ENCODE assay signal across 28 mouse cellular contexts in the genomic region with DNA sequence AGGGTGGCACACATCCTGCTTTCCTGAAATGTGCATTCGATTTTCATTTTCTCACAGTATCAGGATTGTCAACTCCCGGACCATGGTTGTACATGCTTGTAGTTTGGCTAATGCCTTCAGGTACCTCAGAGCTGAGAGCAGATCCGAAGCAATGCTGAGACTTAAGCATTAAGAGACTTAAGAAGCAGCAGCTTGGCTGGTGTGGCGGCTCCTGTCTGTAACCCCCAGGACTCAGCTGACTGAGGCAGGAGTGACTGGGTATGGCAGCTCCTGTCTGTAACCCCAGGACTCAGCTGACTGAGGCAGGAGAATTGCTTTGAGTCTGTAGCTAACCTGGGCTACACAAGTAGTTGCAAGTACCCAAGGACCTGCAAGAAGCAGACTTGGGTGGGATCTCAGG. TPM values are rescaled to one million over a fixed set of nuclear protein-coding genes. Genes with fewer than 3 reads are reported as not detected.
DNase-seq lines count a peak whose midpoint lies in the region; ATAC-seq and TF ChIP-seq lines count a peak whose summit lies in the region.
"Had no signal": no experiment of that assay in that cellular context is flagged by ENCODE, and none has a peak within 500 bp of the region (broad histone marks: within the 10 kb centered on the region; RNA-seq: fewer than 3 reads in every experiment).

No protein-coding gene starts in this region.

- H3K36me3 ChIP-seq in hindbrain, embryonic 11.5 days (ENCODE audit: control insufficient read depth, insufficient read depth, low read length) = no peaks in the 10 kb centered on the region
- peaks cover 2% of the 10 kb centered on the region; the same call in 1 of the 2 replicates for H3K36me3 ChIP-seq in hindbrain, postnatal 0 days (ENCODE audit: insufficient read depth, low read length)
- no peaks in the 10 kb centered on the region for H3K36me3 ChIP-seq in midbrain, embryonic 11.5 days (ENCODE audit: control insufficient read depth, insufficient read depth, low read length)
- H3K36me3 ChIP-seq in midbrain, embryonic 14.5 days (ENCODE audit: control insufficient read depth, insufficient read depth, low read length) = peaks cover 5% of the 10 kb centered on the region

- 0 out of 2 replicates have a peak overlapping the region, but pooled peaks have one; percentile 4 for H3K4me2 ChIP-seq in hindbrain, embryonic 11.5 days (replicated peaks; ENCODE audit: low read depth, low read length)
- no peak overlapping the region for H3K4me2 ChIP-seq in hindbrain, postnatal 0 days (ENCODE audit: low read depth, low read length)
- H3K4me2 ChIP-seq in midbrain, embryonic 11.5 days = no peak overlapping the region
- no peak overlapping the region for H3K4me2 ChIP-seq in midbrain, embryonic 14.5 days (ENCODE audit: low read length)
- H3K4me2 ChIP-seq: embryonic facial prominence, embryonic 12.5 days; forebrain, embryonic 13.5 days; forebrain, embryonic 15.5 days had no signal

- no peaks in the 10 kb centered on the region for H3K4me1 ChIP-seq in hindbrain, embryonic 11.5 days (replicated peaks; ENCODE audit: control insufficient read depth, insufficient read depth, low read length)
- H3K4me1 ChIP-seq in hindbrain, postnatal 0 days (ENCODE audit: insufficient read depth, low read length) = peaks cover 17% of the 10 kb centered on the region
- peaks cover 10% of the 10 kb centered on the region for H3K4me1 ChIP-seq in midbrain, embryonic 11.5 days (ENCODE audit: control insufficient read depth, insufficient read depth, low read length)
- H3K4me1 ChIP-seq in midbrain, embryonic 14.5 days (ENCODE audit: control insufficient read depth, insufficient read depth, low read length) = peaks cover 19% of the 10 kb centered on the region; the same call in 1 of the 2 replicates

- no peak overlapping the region for H3K4me3 ChIP-seq in hindbrain, embryonic 11.5 days (ENCODE audit: low read depth, low read length)
- H3K4me3 ChIP-seq in hindbrain, postnatal 0 days (ENCODE audit: low read length) = no peak overlapping the region
- no peak overlapping the region for H3K4me3 ChIP-seq in midbrain, embryonic 11.5 days (ENCODE audit: low read depth, low read length)
- no peak overlapping the region for H3K4me3 ChIP-seq in midbrain, embryonic 14.5 days (replicated peaks; ENCODE audit: low read depth, low read length)
- H3K4me3 ChIP-seq: embryonic facial prominence, embryonic 10.5 days; embryonic facial prominence, embryonic 12.5 days; forebrain, embryonic 13.5 days; forebrain, embryonic 15.5 days had no signal

- peak; percentile 66 for DNase-seq in heart, adult 11 months
- DNase-seq in heart, adult 8-10 months (ENCODE audit: low spot score) = no peak
- DNase-seq in hindbrain, embryonic 11.5 days (ENCODE audit: low spot score) = no peak
- DNase-seq in hindbrain, postnatal 0 days (ENCODE audit: low spot score) = no peak
- peak; percentile 72 for DNase-seq in midbrain, embryonic 11.5 days (ENCODE audit: low spot score, missing footprints)
- no peak for DNase-seq in midbrain, embryonic 14.5 days
- DNase-seq: adrenal gland, adult 8-10 months; adrenal gland, postnatal 14 days; adrenal gland, postnatal 36 days; B cell, adult 2 months; cerebellum, adult 11-12 months; cerebellum, adult 2 months; cerebellum, adult 9-10 months; cerebellum, postnatal 10 days; cerebellum, postnatal 25 days had no signal

- no peak overlapping the region for H3K9ac ChIP-seq in hindbrain, embryonic 11.5 days (ENCODE audit: low read depth, low read length)
- H3K9ac ChIP-seq in hindbrain, postnatal 0 days (replicated peaks; ENCODE audit: low read length) = no peak overlapping the region
- no peak overlapping the region for H3K9ac ChIP-seq in midbrain, embryonic 11.5 days (ENCODE audit: low read length)
- no peak overlapping the region for H3K9ac ChIP-seq in midbrain, embryonic 14.5 days (replicated peaks; ENCODE audit: low read length)
- H3K9ac ChIP-seq: embryonic facial prominence, embryonic 12.5 days; forebrain, embryonic 13.5 days; forebrain, embryonic 15.5 days had no signal

- TF ChIP-seq CTCF in hindbrain, postnatal 0 days (IDR thresholded peaks at IDR 0.05; ENCODE audit: low read depth) = no peak

- no peaks in the 10 kb centered on the region for H3K9me3 ChIP-seq in hindbrain, embryonic 11.5 days (ENCODE audit: control insufficient read depth, low read length)
- H3K9me3 ChIP-seq in hindbrain, postnatal 0 days (ENCODE audit: low read length) = no peaks in the 10 kb centered on the region
- H3K9me3 ChIP-seq in midbrain, embryonic 11.5 days (ENCODE audit: control insufficient read depth, low read length) = no peaks in the 10 kb centered on the region
- H3K9me3 ChIP-seq in midbrain, embryonic 14.5 days (ENCODE audit: control insufficient read depth, low read length) = no peaks in the 10 kb centered on the region
- H3K9me3 ChIP-seq: embryonic facial prominence, embryonic 10.5 days; embryonic facial prominence, embryonic 12.5 days; forebrain, embryonic 13.5 days; forebrain, embryonic 15.5 days had no signal

- ATAC-seq in hindbrain, embryonic 11.5 days (ENCODE audit: low FRiP score) = no peak
- no peak for ATAC-seq in hindbrain, postnatal 0 days
- no peak for ATAC-seq in midbrain, embryonic 11.5 days (ENCODE audit: low FRiP score)
- ATAC-seq in midbrain, embryonic 14.5 days (ENCODE audit: low FRiP score, low TSS enrichment) = no peak
- ATAC-seq: activated CD4-positive, CD25-positive, alpha-beta regulatory T cell, adult 4 months; CD4-positive, CD25-positive, alpha-beta regulatory T cell, adult 4 months; forebrain, embryonic 13.5 days; forebrain, embryonic 15.5 days; Patski had no signal

- 82% methylated on average over 4 of the region's 4 CpGs for WGBS in hindbrain, embryonic 11.5 days
- 84% methylated on average over 4 of the region's 4 CpGs for WGBS in hindbrain, postnatal 0 days
- 68% methylated on average over 4 of the region's 4 CpGs for WGBS in midbrain, embryonic 11.5 days
- WGBS in midbrain, embryonic 14.5 days = 75% methylated on average over 4 of the region's 4 CpGs

- H3K27me3 ChIP-seq in hindbrain, embryonic 11.5 days (ENCODE audit: control insufficient read depth, insufficient read depth, low read length) = peaks cover 40% of the 10 kb centered on the region
- peaks cover 45% of the 10 kb centered on the region for H3K27me3 ChIP-seq in hindbrain, postnatal 0 days (ENCODE audit: insufficient read depth, low read length)
- H3K27me3 ChIP-seq in midbrain, embryonic 11.5 days (ENCODE audit: control insufficient read depth, insufficient read depth, low read length) = peaks cover 63% of the 10 kb centered on the region
- peaks cover 66% of the 10 kb centered on the region for H3K27me3 ChIP-seq in midbrain, embryonic 14.5 days (ENCODE audit: control insufficient read depth, insufficient read depth, low read length)

- no peak overlapping the region for H3K27ac ChIP-seq in hindbrain, embryonic 11.5 days (ENCODE audit: low read depth, low read length)
- H3K27ac ChIP-seq in hindbrain, postnatal 0 days = no peak overlapping the region
- no peak overlapping the region for H3K27ac ChIP-seq in midbrain, embryonic 11.5 days (ENCODE audit: low read depth, low read length)
- no peak overlapping the region for H3K27ac ChIP-seq in midbrain, embryonic 14.5 days (replicated peaks; ENCODE audit: low read depth, low read length)
- H3K27ac ChIP-seq: embryonic facial prominence, embryonic 10.5 days; embryonic facial prominence, embryonic 12.5 days; forebrain, embryonic 13.5 days; forebrain, embryonic 15.5 days had no signal

RNA-seq across cellular contexts. Expression of a gene that starts 3.3 kb away (rescaled TPM):
- not detected for total RNA-seq in heart, adult 8-10 months (2022)
- polyA plus RNA-seq in hindbrain, embryonic 11.5 days (2014; fragmentation: Nextera tagmentation; extraction: Ambion mirVana) = 106 and 139 TPM in 2 replicates
- total RNA-seq in hindbrain, postnatal 0 days (2014; rRNA removed) = 0.94 and 1.2 TPM in 2 replicates
- polyA plus RNA-seq in hindbrain, postnatal 0 days (2015; fragmentation: Nextera tagmentation; extraction: Ambion mirVana) = 1.9 and 2.0 TPM in 2 replicates
- 6.1 and 8.0 TPM in 2 replicates for polyA plus RNA-seq in midbrain, embryonic 11.5 days (2014; fragmentation: Nextera tagmentation; extraction: Ambion mirVana)
- 5.1 and 5.8 TPM in 2 replicates for polyA plus RNA-seq in midbrain, embryonic 14.5 days (2014; fragmentation: Nextera tagmentation; extraction: Ambion mirVana)
- total RNA-seq: adrenal gland, adult 18-20 months; adrenal gland, adult 8-10 months; adrenal gland, postnatal 14 days; adrenal gland, postnatal 36 days; CH12.LX had no signal
- polyA plus RNA-seq: activated CD4-positive, CD25-positive, alpha-beta regulatory T cell, adult 4 months; cerebellum, adult 2 months; embryonic facial prominence, embryonic 14.5 days; G1E; Patski had no signal

RNA-seq across cellular contexts. Expression of a gene that starts 9.1 kb away (rescaled TPM):
- total RNA-seq in heart, adult 8-10 months (2022) = 10 to 100 TPM; 32.6 to 37.0 (median 34.9) TPM
- polyA plus RNA-seq in hindbrain, embryonic 11.5 days (2014; fragmentation: Nextera tagmentation; extraction: Ambion mirVana) = 58.1 and 67.4 TPM in 2 replicates
- 61.7 and 63.7 TPM in 2 replicates for total RNA-seq in hindbrain, postnatal 0 days (2014; rRNA removed)
- polyA plus RNA-seq in hindbrain, postnatal 0 days (2015; fragmentation: Nextera tagmentation; extraction: Ambion mirVana) = 58.3 TPM in 2 replicates
- polyA plus RNA-seq in midbrain, embryonic 11.5 days (2014; fragmentation: Nextera tagmentation; extraction: Ambion mirVana) = 58.9 and 62.6 TPM in 2 replicates
- polyA plus RNA-seq in midbrain, embryonic 14.5 days (2014; fragmentation: Nextera tagmentation; extraction: Ambion mirVana) = 58.6 and 64.7 TPM in 2 replicates

RNA-seq across cellular contexts. Expression of a gene that starts 9.4 kb away (rescaled TPM):
- 10 to 100 TPM in 2 of 4 experiments, 1 to 10 TPM in 2; 7.7 to 11.8 (median 10.7) TPM for total RNA-seq in heart, adult 8-10 months (2022)
- 47.0 and 49.9 TPM in 2 replicates for polyA plus RNA-seq in hindbrain, embryonic 11.5 days (2014; fragmentation: Nextera tagmentation; extraction: Ambion mirVana)
- total RNA-seq in hindbrain, postnatal 0 days (2014; rRNA removed) = 23.3 and 42.9 TPM in 2 replicates
- 60.5 and 63.9 TPM in 2 replicates for polyA plus RNA-seq in hindbrain, postnatal 0 days (2015; fragmentation: Nextera tagmentation; extraction: Ambion mirVana)
- polyA plus RNA-seq in midbrain, embryonic 11.5 days (2014; fragmentation: Nextera tagmentation; extraction: Ambion mirVana) = 36.3 and 43.1 TPM in 2 replicates
- polyA plus RNA-seq in midbrain, embryonic 14.5 days (2014; fragmentation: Nextera tagmentation; extraction: Ambion mirVana) = 51.5 and 55.9 TPM in 2 replicates

RNA-seq across cellular contexts. Expression of a gene that starts 36.8 kb away (rescaled TPM):
- under 1 TPM in 3 of 4 experiments, not detected in 1; 0.25 to 0.50 (median 0.30) TPM for total RNA-seq in heart, adult 8-10 months (2022)
- 11.2 and 12.1 TPM in 2 replicates for polyA plus RNA-seq in hindbrain, embryonic 11.5 days (2014; fragmentation: Nextera tagmentation; extraction: Ambion mirVana)
- total RNA-seq in hindbrain, postnatal 0 days (2014; rRNA removed) = 422 and 452 TPM in 2 replicates
- 460 and 486 TPM in 2 replicates for polyA plus RNA-seq in hindbrain, postnatal 0 days (2015; fragmentation: Nextera tagmentation; extraction: Ambion mirVana)
- polyA plus RNA-seq in midbrain, embryonic 11.5 days (2014; fragmentation: Nextera tagmentation; extraction: Ambion mirVana) = 7.6 and 8.8 TPM in 2 replicates
- polyA plus RNA-seq in midbrain, embryonic 14.5 days (2014; fragmentation: Nextera tagmentation; extraction: Ambion mirVana) = 184 and 275 TPM in 2 replicates
- total RNA-seq: CH12.LX, G1E had no signal
- polyA plus RNA-seq: activated CD4-positive, CD25-positive, alpha-beta regulatory T cell, adult 4 months; CD4-positive, CD25-positive, alpha-beta regulatory T cell, adult 4 months; G1E; Patski had no signal

RNA-seq across cellular contexts. Expression of a gene that starts 47.6 kb away (rescaled TPM):
- total RNA-seq in heart, adult 8-10 months (2022) = not detected
- polyA plus RNA-seq in hindbrain, embryonic 11.5 days (2014; fragmentation: Nextera tagmentation; extraction: Ambion mirVana) = 0.27 TPM in 1 of 2 replicates, not detected in the other
- not detected in 2 replicates for total RNA-seq in hindbrain, postnatal 0 days (2014; rRNA removed)
- polyA plus RNA-seq in hindbrain, postnatal 0 days (2015; fragmentation: Nextera tagmentation; extraction: Ambion mirVana) = not detected in 2 replicates
- polyA plus RNA-seq in midbrain, embryonic 11.5 days (2014; fragmentation: Nextera tagmentation; extraction: Ambion mirVana) = not detected in 2 replicates
- polyA plus RNA-seq in midbrain, embryonic 14.5 days (2014; fragmentation: Nextera tagmentation; extraction: Ambion mirVana) = not detected in 2 replicates
- total RNA-seq: adrenal gland, adult 18-20 months; adrenal gland, adult 8-10 months; adrenal gland, postnatal 14 days; adrenal gland, postnatal 36 days; CH12.LX; G1E had no signal
- polyA plus RNA-seq: activated CD4-positive, CD25-positive, alpha-beta regulatory T cell, adult 4 months; CD4-positive, CD25-positive, alpha-beta regulatory T cell, adult 4 months; cerebellum, adult 2 months; cortical plate, adult 2 months; embryonic facial prominence, embryonic 10.5 days; embryonic facial prominence, embryonic 12.5 days; forebrain, embryonic 11.5 days; forebrain, embryonic 13.5 days; forebrain, embryonic 15.5 days; G1E; Patski had no signal

Comparison
In these comparisons a context has a peak if more than half of its experiments do, and no peak if none do; other contexts are left out.
1. DNase-seq: peak in heart, adult 11 months (single experiment) and midbrain, embryonic 11.5 days (single experiment); none in heart, adult 8-10 months (single experiment), hindbrain, embryonic 11.5 days (single experiment), hindbrain, postnatal 0 days (single experiment) and midbrain, embryonic 14.5 days (single experiment).
2. RNA of a gene that starts 3.3 kb away (polyA plus RNA-seq): 106 to 139 TPM in hindbrain, embryonic 11.5 days; 6.1 to 8.0 TPM in midbrain, embryonic 11.5 days, 5.1 to 5.8 TPM in midbrain, embryonic 14.5 days and 1.9 to 2.0 TPM in hindbrain, postnatal 0 days; every median in the first group is over 10 times any median in the second.